Mouse (Mus musculus) liver, embryonic 11.5 days (tissue): ENCODE measurements around the gene Mogat1. TPM values are rescaled to one million over a fixed set of nuclear protein-coding genes. Genes with fewer than 3 reads are reported as not detected.

ENCODE experiments used
- polyA plus RNA-seq: library from polyadenylated mRNA; unstranded; fragments of >200 nt; fragmentation: Nextera tagmentation; extraction: Ambion mirVana; gene quantifications from 2 replicates; pipeline ENCODE4 v1.2.1, GENCODE M21; 2014

The Mogat1 gene
- polyA plus RNA-seq, 1 experiment from 2014 or later: not detected

Other genes starting within 250 kb of the Mogat1 start
- gene Sgpp2, start 200.6 kb upstream of the Mogat1 start, polyA plus RNA-seq: 0.56 and 0.68 TPM in 2 replicates
- gene Farsb, start 22.1 kb upstream of the Mogat1 start, polyA plus RNA-seq: 204 and 227 TPM in 2 replicates
- not detected in 2 replicates for gene BC035947, start 1.2 kb downstream of the Mogat1 start, polyA plus RNA-seq
- gene Acsl3, start 146.8 kb downstream of the Mogat1 start, polyA plus RNA-seq: 45.3 and 54.7 TPM in 2 replicates
- 2.4 and 2.8 TPM in 2 replicates for gene Utp14b, start 147.0 kb downstream of the Mogat1 start, polyA plus RNA-seq